Mouse (Mus musculus): ENCODE results near the gene Fbxw10.

- no peak for TF ChIP-seq GATA1 (IDR thresholded peaks at IDR 0.05; ENCODE audit: low read length)
- TF ChIP-seq TAL1 (IDR thresholded peaks at IDR 0.05; ENCODE audit: low read length) = no peak
Observed at GRCm38 (mm10) chr11:62820059-62820541, 26.8 kb upstream of the Fbxw10 start, which contains the start of gene Trim16.

All from erythroblast, embryonic 14.5 days (primary cell).